In genomic region chr13:119430164-119430563, GRCm38 (mm10) we compare ENCODE assay signal across 8 mouse cellular contexts. TPM values are rescaled to one million over a fixed set of nuclear protein-coding genes. Genes with fewer than 3 reads are reported as not detected.
DNase-seq lines count a peak whose midpoint lies in the region; ATAC-seq and TF ChIP-seq lines count a peak whose summit lies in the region.

No protein-coding gene starts in this region.

- H3K79me2 ChIP-seq in myocyte (ENCODE audit: control insufficient read depth, insufficient read depth), result peaks cover 49% of the 10 kb centered on the region

- intact Hi-C loops in heart, postnatal 25 days (cut with DNase I), result no loop called here

- WGBS in heart, embryonic 15.5 days, result 11% methylated on average over 8 of the region's 8 CpGs

- H3K27ac ChIP-seq in heart, embryonic 15.5 days, result peak overlapping the region; percentile 95

- no peak for TF ChIP-seq POLR2A in myocyte (IDR thresholded peaks at IDR 0.05; ENCODE audit: insufficient read length, low read depth)

- H3K36me3 ChIP-seq in heart, embryonic 15.5 days, result no peaks in the 10 kb centered on the region
- peaks cover 20% of the 10 kb centered on the region for H3K36me3 ChIP-seq in myocyte (ENCODE audit: control insufficient read depth, insufficient read depth)

- H3K4me2 ChIP-seq in heart, embryonic 15.5 days, result peak overlapping the region; percentile 78
- H3K4me2 ChIP-seq in myocyte (ENCODE audit: low read depth), result peak overlapping the region; percentile 77

- peak overlapping the region; percentile 98 for H3K9ac ChIP-seq in heart, embryonic 15.5 days

- H3K9me3 ChIP-seq in heart, embryonic 15.5 days (replicated peaks), result no peaks in the 10 kb centered on the region

- H3K27me3 ChIP-seq in heart, embryonic 15.5 days, result no peaks in the 10 kb centered on the region
- no peaks in the 10 kb centered on the region for H3K27me3 ChIP-seq in myocyte (ENCODE audit: control insufficient read depth, insufficient read depth, insufficient read length)

- peak overlapping the region; percentile 88 for H3K4me3 ChIP-seq in heart, embryonic 15.5 days
- peak overlapping the region; percentile 45 for H3K4me3 ChIP-seq in myocyte

- no peak for DNase-seq in heart, postnatal 25 days (ENCODE audit: low spot score)
- peak; percentile 36 for DNase-seq in MN1 (ENCODE audit: low spot score)
- peak; percentile 35 for DNase-seq in kidney, postnatal 14 days
- DNase-seq in spleen, postnatal 14 days (ENCODE audit: low spot score in 2 of 2), result no peak
- DNase-seq in testis, postnatal 14 days (ENCODE audit: low spot score), result no peak

- peaks cover 18% of the 10 kb centered on the region for H3K4me1 ChIP-seq in heart, embryonic 15.5 days (replicated peaks)

- H3ac ChIP-seq in myocyte (ENCODE audit: control insufficient read depth, insufficient read length), result no peak overlapping the region

- no peak for ATAC-seq in heart, embryonic 15.5 days (replicated peaks; ENCODE audit: insufficient number of reproducible peaks, insufficient read depth, low FRiP score, low read depth)
- ATAC-seq in erythroblast, adult 5-6 weeks (replicated peaks; ENCODE audit: low FRiP score, poor library complexity, severe bottlenecking), result 0 out of 2 replicates have a peak, but pooled peaks have one; percentile 39

TF ChIP-seq in myocyte, 11 proteins besides CTCF, POLR2A, EP300 and RAD21:
- TF ChIP-seq CEBPB (IDR thresholded peaks at IDR 0.05; ENCODE audit: insufficient read depth, poor library complexity, severe bottlenecking) (no peak), USF1 (IDR thresholded peaks at IDR 0.05; ENCODE audit: low read depth) (no peak), E2F4 (IDR thresholded peaks at IDR 0.05; ENCODE audit: insufficient read depth) (no peak), TCF12 (IDR thresholded peaks at IDR 0.05; ENCODE audit: insufficient read depth, poor library complexity, severe bottlenecking) (no peak), TCF3 (IDR thresholded peaks at IDR 0.05; ENCODE audit: insufficient read length, low read depth) (no peak), MYOD1 (IDR thresholded peaks at IDR 0.05; ENCODE audit: control insufficient read depth in 1 of 3, insufficient read length in 2 of 3, low read depth in 2 of 3) (no peak), REST (IDR thresholded peaks at IDR 0.05; ENCODE audit: insufficient read depth, insufficient read length) (no peak), MYOG (IDR thresholded peaks at IDR 0.05; ENCODE audit: control insufficient read depth in 1 of 3, insufficient read depth in 1 of 3, insufficient read length in 2 of 3, low read depth in 2 of 3) (no peak), MAX (IDR thresholded peaks at IDR 0.05; ENCODE audit: low read depth) (no peak)

RNA-seq across cellular contexts. Expression of gene Paip1, which starts 1.8 kb away (rescaled TPM):
- polyA plus RNA-seq in heart, embryonic 15.5 days (2015; fragmentation: Nextera tagmentation; extraction: Ambion mirVana), result 30.3 and 33.2 TPM in 2 replicates
- 100 to 1,000 TPM; 102 to 105 TPM for total RNA-seq in heart, postnatal 25 days (2021)
- total RNA-seq in erythroblast, adult 5-6 weeks (2015; ENCODE audit: low replicate concordance), result 16.9 and 24.4 TPM in 2 replicates
- 17.8 and 29.8 TPM in 2 replicates for total RNA-seq in erythroblast, adult 5-6 weeks (2017; ENCODE audit: low replicate concordance)
- polyA plus RNA-seq in myocyte (2012; fragmentation: generic; extraction: Trizol), result 33.0 TPM

RNA-seq across cellular contexts. Expression of gene 4833420G17Rik, which starts 32.4 kb away (rescaled TPM):
- 35.3 and 39.7 TPM in 2 replicates for polyA plus RNA-seq in heart, embryonic 15.5 days (2015; fragmentation: Nextera tagmentation; extraction: Ambion mirVana)
- total RNA-seq in heart, postnatal 25 days (2021), result 1 to 10 TPM; 8.7 to 9.6 TPM
- 51.3 and 76.9 TPM in 2 replicates for total RNA-seq in erythroblast, adult 5-6 weeks (2015; ENCODE audit: low replicate concordance)
- total RNA-seq in erythroblast, adult 5-6 weeks (2017; ENCODE audit: low replicate concordance), result 59.7 and 71.9 TPM in 2 replicates
- 1.7 TPM for polyA plus RNA-seq in myocyte (2012; fragmentation: generic; extraction: Trizol)

RNA-seq across cellular contexts. Expression of gene Tmem267, which starts 57.7 kb away (rescaled TPM):
- 1.0 and 1.1 TPM in 2 replicates for polyA plus RNA-seq in heart, embryonic 15.5 days (2015; fragmentation: Nextera tagmentation; extraction: Ambion mirVana)
- total RNA-seq in heart, postnatal 25 days (2021), result 10 to 100 TPM; 11.7 to 13.2 TPM
- 4.2 and 6.3 TPM in 2 replicates for total RNA-seq in erythroblast, adult 5-6 weeks (2015; ENCODE audit: low replicate concordance)
- 0.43 and 0.98 TPM in 2 replicates for total RNA-seq in erythroblast, adult 5-6 weeks (2017; ENCODE audit: low replicate concordance)
- 4.2 TPM for polyA plus RNA-seq in myocyte (2012; fragmentation: generic; extraction: Trizol)

RNA-seq across cellular contexts. Expression of gene 3110070M22Rik, which starts 58.0 kb away (rescaled TPM):
- 0.68 and 1.1 TPM in 2 replicates for polyA plus RNA-seq in heart, embryonic 15.5 days (2015; fragmentation: Nextera tagmentation; extraction: Ambion mirVana)
- 1 to 10 TPM; 1.0 to 1.7 TPM for total RNA-seq in heart, postnatal 25 days (2021)
- total RNA-seq in erythroblast, adult 5-6 weeks (2015; ENCODE audit: low replicate concordance), result not detected in 2 replicates
- total RNA-seq in erythroblast, adult 5-6 weeks (2017; ENCODE audit: low replicate concordance), result not detected in 2 replicates
- polyA plus RNA-seq in myocyte (2012; fragmentation: generic; extraction: Trizol), result 0.23 TPM

Comparison
In these comparisons a context has a peak if more than half of its experiments do, and no peak if none do; other contexts are left out.
1. DNase-seq: peak in MN1 (single experiment) and kidney, postnatal 14 days (single experiment); none in heart, postnatal 25 days (single experiment), spleen, postnatal 14 days (0 of 2) and testis, postnatal 14 days (single experiment).
2. RNA of gene 4833420G17Rik, which starts 32.4 kb away (total RNA-seq): 51.3 to 76.9 TPM in erythroblast, adult 5-6 weeks; 8.7 to 9.6 TPM in heart, postnatal 25 days; every median in the first group is over 4 times any median in the second.